Mouse (Mus musculus) midbrain, embryonic 10.5 days (tissue): ENCODE measurements around the gene Idh2. TPM values are rescaled to one million over a fixed set of nuclear protein-coding genes. Genes with fewer than 3 reads are reported as not detected.

Source experiments
- DNase-seq: peaks from one replicate; pipeline ENCODE4 v3.0.0-alpha.2; 2017; ENCODE audit warnings: low spot score
- H3K27ac ChIP-seq: fragments of 300-500 bp; sonication (generic); replicated peaks from 2 replicates; pipeline ENCODE4 v1.5.1; 2016; ENCODE audit warnings: mild to moderate bottlenecking
- H3K27me3 ChIP-seq: fragments of 300-500 bp; sonication (generic); 2 replicates; pipeline ENCODE4 v1.6.1; 2016; ENCODE audit warnings: low read depth, mild to moderate bottlenecking; ENCODE audit not compliant: poor library complexity, severe bottlenecking
- H3K36me3 ChIP-seq: fragments of 300-500 bp; sonication (generic); 2 replicates; pipeline ENCODE4 v1.6.1; 2016; ENCODE audit warnings: mild to moderate bottlenecking, moderate library complexity
- H3K4me1 ChIP-seq: fragments of 300-500 bp; sonication (generic); 2 replicates; pipeline ENCODE4 v1.6.1; 2016
- H3K4me3 ChIP-seq: fragments of 300-500 bp; sonication (generic); 2 replicates; pipeline ENCODE4 v1.5.1; 2016; ENCODE audit warnings: mild to moderate bottlenecking, moderate library complexity
- H3K9me3 ChIP-seq: fragments of 300-500 bp; sonication (generic); replicated peaks from 2 replicates; pipeline ENCODE4 v1.6.1; 2016; ENCODE audit warnings: mild to moderate bottlenecking
- WGBS: fragments of 180-500 bp; shearing (Covaris S2); methylation state at CpG from one replicate; pipeline ENCODE4 v1.1.7; 2016; 5-methylcytosine and 5-hydroxymethylcytosine counted together
- polyA plus RNA-seq: library from polyadenylated mRNA; unstranded; fragments of >200 nt; fragmentation: Nextera tagmentation; extraction: Ambion mirVana; gene quantifications from 2 replicates; pipeline ENCODE4 v1.2.1, GENCODE M21; 2016

The Idh2 gene
- polyA plus RNA-seq, 1 experiment from 2014 or later = 429 TPM

GRCm38 (mm10) chr7:80091004-80091865 lies 24.0 kb downstream of the Idh2 start:
- H3K27me3 ChIP-seq = no peaks in the 10 kb centered on the region
- 76% methylated on average over 13 of the region's 13 CpGs for WGBS
- no peaks in the 10 kb centered on the region; the same call in 1 of the 2 replicates for H3K4me1 ChIP-seq
- no peak for DNase-seq
- H3K4me3 ChIP-seq = no peak overlapping the region
- no peaks in the 10 kb centered on the region for H3K9me3 ChIP-seq
- peaks cover 99% of the 10 kb centered on the region for H3K36me3 ChIP-seq
- 0 out of 2 replicates have a peak overlapping the region, but pooled peaks have one; percentile 23 for H3K27ac ChIP-seq

GRCm38 (mm10) chr7:80090191-80091003 lies 24.8 kb downstream of the Idh2 start:
- Histone ChIP-seq H3K27ac (0 out of 2 replicates have a peak overlapping the region, but pooled peaks have one; percentile 23), H3K9me3 (no peaks in the 10 kb centered on the region), H3K36me3 (peaks cover 99% of the 10 kb centered on the region), H3K4me3 (no peak overlapping the region), H3K4me1 (no peaks in the 10 kb centered on the region; the same call in 1 of the 2 replicates), H3K27me3 (no peaks in the 10 kb centered on the region)
- no peak for DNase-seq
- WGBS = 89% methylated on average over 18 of the region's 18 CpGs

DNA sequence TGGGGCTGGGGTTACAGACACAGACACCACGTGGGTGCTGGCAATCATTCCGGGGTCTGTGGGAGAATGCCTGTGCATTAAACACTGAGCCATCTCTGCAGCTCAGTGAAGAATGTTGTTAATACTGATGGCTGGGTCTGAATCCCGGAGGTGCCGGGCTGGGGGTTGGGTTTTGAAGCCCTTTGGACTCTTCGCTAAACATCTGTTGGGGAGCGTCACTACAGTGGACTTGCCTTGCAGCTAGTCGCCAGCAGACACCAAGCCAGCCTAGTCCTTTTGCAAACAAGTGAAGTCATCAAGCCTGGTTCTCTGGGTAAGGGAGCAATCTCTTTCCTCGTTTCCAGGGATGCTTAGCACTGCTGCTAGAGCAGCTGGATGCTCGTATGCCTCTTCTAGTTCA lies 27.0 kb downstream of the Idh2 start:
- WGBS = 90% methylated on average over 9 of the region's 9 CpGs

DNA sequence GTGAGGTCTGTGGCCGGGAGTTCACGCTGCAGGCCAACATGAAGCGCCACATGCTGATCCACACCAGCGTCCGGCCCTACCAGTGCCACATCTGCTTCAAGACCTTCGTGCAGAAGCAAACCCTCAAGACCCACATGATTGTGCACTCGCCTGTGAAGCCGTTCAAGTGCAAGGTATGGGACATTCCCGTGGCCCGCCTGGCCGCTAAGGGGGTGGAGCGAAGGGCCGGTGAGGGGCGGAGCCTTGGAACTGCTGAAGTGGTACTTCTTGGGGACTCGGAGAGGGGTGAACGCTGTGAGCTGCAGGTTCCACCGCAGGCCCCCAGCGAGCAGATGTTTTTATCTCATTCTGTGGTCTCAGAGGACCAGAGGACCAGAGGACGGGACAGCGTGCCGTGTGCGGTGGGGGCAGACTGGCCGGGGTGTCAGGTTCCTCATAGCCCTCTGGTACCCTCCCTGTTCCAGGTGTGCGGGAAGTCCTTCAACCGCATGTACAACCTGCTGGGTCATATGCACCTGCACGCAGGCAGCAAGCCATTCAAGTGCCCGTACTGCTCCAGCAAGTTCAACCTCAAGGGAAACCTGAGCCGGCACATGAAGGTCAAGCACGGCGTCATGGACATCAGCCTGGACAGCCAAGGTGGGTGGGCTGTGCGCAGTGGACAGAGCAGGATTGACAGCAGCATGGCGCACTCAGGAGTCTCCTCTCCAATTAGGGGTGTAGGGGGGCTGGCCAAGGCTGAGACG lies 29.0 kb downstream of the Idh2 start:
- Histone ChIP-seq H3K9me3 (no peaks in the 10 kb centered on the region), H3K36me3 (peaks cover 99% of the 10 kb centered on the region), H3K27ac (no peak overlapping the region), H3K4me1 (no peaks in the 10 kb centered on the region; the same call in 1 of the 2 replicates), H3K27me3 (no peaks in the 10 kb centered on the region), H3K4me3 (no peak overlapping the region)
- WGBS = 91% methylated on average over 33 of the region's 33 CpGs
- DNase-seq = peak; percentile 22

More for the DNA sequence above, 27.0 kb downstream of the Idh2 start:
- H3K36me3 ChIP-seq = peaks cover 99% of the 10 kb centered on the region
- no peak overlapping the region for H3K4me3 ChIP-seq
- DNase-seq = no peak
- H3K27ac ChIP-seq = no peak overlapping the region
- H3K9me3 ChIP-seq = no peaks in the 10 kb centered on the region
- H3K4me1 ChIP-seq = no peaks in the 10 kb centered on the region; the same call in 1 of the 2 replicates
- no peaks in the 10 kb centered on the region for H3K27me3 ChIP-seq

DNA sequence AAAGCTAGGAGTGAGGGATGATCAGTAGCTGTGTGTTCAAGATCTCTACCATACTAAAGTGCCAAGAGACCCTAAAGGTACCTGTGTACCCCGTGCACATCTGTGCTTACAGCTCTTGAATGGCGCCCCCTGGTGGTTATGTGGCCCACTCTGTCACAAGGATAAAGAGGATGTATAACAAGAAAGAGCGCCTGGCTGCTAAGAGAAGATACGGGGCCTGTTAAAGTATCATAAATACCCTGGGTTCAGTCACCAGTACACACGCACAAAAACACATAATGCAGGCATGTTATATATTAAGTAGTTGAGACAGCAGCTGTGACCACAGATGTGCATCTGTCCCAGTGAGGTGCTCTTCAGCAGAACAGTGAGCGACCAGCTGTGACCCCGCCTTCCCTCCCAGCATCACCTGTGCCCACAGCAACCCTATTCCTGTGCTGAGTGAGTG lies 30.7 kb downstream of the Idh2 start:
- H3K36me3 ChIP-seq = peaks cover 90% of the 10 kb centered on the region
- DNase-seq = peak; percentile 75
- H3K9me3 ChIP-seq = no peaks in the 10 kb centered on the region
- H3K4me3 ChIP-seq = no peak overlapping the region
- H3K27me3 ChIP-seq = no peaks in the 10 kb centered on the region
- H3K27ac ChIP-seq = no peak overlapping the region
- H3K4me1 ChIP-seq = no peaks in the 10 kb centered on the region
- WGBS = 67% methylated on average over 7 of the region's 7 CpGs

DNA sequence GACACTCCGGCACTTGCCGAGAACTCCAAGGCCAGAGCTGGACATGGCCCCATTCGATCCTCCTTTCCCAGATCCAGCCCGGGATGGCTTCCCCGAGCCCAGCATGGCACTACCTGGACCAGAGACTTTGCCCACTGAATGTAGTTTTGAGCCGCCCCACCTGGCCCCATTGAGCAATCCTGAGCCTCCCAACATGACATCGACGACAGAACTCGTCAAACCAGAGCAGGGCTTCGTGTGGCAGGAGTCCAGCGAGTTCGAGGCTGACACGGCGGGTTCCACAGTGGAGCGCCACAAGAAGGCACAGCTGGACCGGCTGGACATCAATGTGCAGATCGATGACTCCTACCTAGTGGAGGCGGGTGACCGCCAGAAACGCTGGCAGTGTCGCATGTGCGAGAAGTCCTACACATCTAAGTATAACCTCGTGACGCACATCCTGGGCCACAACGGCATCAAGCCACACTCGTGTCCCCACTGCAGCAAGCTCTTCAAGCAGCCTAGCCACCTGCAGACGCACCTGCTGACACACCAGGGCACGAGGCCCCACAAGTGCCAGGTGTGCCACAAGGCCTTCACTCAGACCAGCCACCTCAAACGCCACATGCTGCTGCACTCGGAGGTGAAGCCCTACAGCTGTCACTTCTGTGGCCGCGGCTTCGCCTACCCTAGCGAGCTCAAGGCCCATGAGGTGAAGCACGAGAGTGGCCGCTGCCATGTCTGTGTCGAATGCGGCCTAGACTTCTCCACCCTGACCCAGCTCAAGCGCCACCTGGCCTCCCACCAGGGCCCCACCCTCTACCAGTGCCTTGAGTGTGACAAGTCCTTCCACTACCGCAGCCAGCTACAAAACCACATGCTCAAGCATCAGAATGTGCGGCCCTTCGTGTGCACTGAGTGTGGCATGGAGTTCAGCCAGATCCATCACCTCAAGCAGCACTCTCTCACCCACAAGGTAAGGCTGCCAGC lies 33.3 kb downstream of the Idh2 start:
- peak; percentile 12 for DNase-seq
- peaks cover 64% of the 10 kb centered on the region for H3K36me3 ChIP-seq
- no peaks in the 10 kb centered on the region for H3K9me3 ChIP-seq
- H3K27ac ChIP-seq = peak overlapping the region; percentile 7; the same call in 1 of the 2 replicates
- WGBS = 94% methylated on average over 42 of the region's 42 CpGs
- no peaks in the 10 kb centered on the region for H3K27me3 ChIP-seq
- peaks cover 23% of the 10 kb centered on the region for H3K4me1 ChIP-seq
- H3K4me3 ChIP-seq = no peak overlapping the region

DNA sequence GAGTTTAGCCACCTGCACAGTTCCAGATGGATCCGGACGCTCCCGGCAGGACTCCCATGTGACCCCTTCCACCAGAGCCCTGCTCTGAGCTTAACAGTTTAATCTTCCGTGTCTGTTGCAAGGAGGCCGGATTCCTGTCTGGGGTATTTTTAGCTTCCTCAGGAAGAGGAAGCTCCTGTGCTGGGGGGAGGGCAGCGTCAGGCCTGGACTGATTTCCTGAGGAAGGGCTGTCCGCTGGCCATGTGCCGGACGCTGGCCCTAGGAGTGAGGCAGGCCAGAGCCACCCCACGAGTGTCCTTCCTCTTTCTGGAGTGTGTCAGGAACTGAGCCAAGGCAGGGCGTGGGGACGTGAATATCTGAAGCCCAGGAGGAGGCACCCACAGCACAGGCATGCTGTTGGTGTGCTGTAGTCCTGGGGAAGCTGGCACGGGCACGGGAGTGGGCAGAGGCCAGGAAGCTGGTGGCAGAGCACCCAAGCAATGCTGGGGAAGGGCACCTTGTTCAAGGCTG lies 36.3 kb downstream of the Idh2 start:
- no peaks in the 10 kb centered on the region for H3K9me3 ChIP-seq
- no peaks in the 10 kb centered on the region for H3K27me3 ChIP-seq
- H3K4me1 ChIP-seq = peaks cover 54% of the 10 kb centered on the region
- peaks cover 34% of the 10 kb centered on the region for H3K36me3 ChIP-seq
- DNase-seq = peak; percentile 36
- peak overlapping the region; percentile 1; the same call in 1 of the 2 replicates for H3K4me3 ChIP-seq
- 56% methylated on average over 14 of the region's 14 CpGs for WGBS
- H3K27ac ChIP-seq = peak overlapping the region; percentile 81

GRCm38 (mm10) chr7:80077801-80078200 lies 37.4 kb downstream of the Idh2 start:
- WGBS = 80% methylated on average over 9 of the region's 9 CpGs
- peaks cover 64% of the 10 kb centered on the region for H3K4me1 ChIP-seq

GRCm38 (mm10) chr7:80076961-80077716 lies 38.1 kb downstream of the Idh2 start:
- peak; percentile 13 for DNase-seq
- Histone ChIP-seq H3K4me3 (no peak overlapping the region), H3K27me3 (no peaks in the 10 kb centered on the region), H3K36me3 (peaks cover 21% of the 10 kb centered on the region), H3K9me3 (no peaks in the 10 kb centered on the region), H3K27ac (peak overlapping the region; percentile 90), H3K4me1 (peaks cover 71% of the 10 kb centered on the region)
- WGBS = 72% methylated on average over 6 of the region's 6 CpGs

More at GRCm38 (mm10) chr7:80077801-80078200, 37.4 kb downstream of the Idh2 start:
- peaks cover 28% of the 10 kb centered on the region for H3K36me3 ChIP-seq
- peak overlapping the region; percentile 90 for H3K27ac ChIP-seq
- H3K4me3 ChIP-seq = no peak overlapping the region
- no peak for DNase-seq
- no peaks in the 10 kb centered on the region for H3K9me3 ChIP-seq
- H3K27me3 ChIP-seq = no peaks in the 10 kb centered on the region

DNA sequence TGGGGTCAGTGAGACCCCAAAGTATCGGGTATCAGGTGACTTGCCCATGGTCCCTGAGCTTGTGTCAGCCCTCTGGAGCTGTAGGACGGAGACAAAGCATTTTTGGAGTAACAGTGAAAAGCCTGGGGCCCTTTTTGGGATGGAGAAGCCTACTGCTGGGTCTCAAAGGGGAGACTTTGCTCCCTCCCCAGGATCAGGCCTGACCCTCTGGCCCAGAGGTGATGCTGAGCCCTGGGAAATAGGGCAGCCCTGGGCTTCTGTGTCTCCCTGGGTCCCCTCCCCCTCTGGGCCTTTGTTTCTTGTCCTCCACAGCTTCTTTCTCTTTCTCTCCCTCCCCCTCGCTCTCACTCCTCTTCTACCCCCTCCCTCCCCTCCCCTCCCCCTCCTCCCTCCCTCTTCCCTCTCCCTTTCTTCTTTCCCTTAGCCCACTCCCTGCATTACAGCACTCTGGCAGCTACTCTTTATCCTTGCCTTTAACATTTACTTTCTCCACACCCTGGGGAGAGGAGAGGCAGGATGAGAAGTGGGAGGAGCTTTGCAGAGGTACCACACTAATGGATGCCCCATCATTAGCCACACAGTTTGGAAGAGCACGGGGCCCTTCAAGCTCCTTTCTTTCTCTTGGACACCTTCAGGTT lies 39.1 kb downstream of the Idh2 start:
- WGBS = 8% methylated on average over 4 of the region's 4 CpGs
- DNase-seq = peak; percentile 73
- Histone ChIP-seq H3K36me3 (peaks cover 17% of the 10 kb centered on the region), H3K4me3 (peak overlapping the region; percentile 29), H3K9me3 (no peaks in the 10 kb centered on the region), H3K27me3 (no peaks in the 10 kb centered on the region), H3K27ac (peak overlapping the region; percentile 90), H3K4me1 (peaks cover 81% of the 10 kb centered on the region)
